Mouse (Mus musculus) naive thymus-derived CD4-positive, alpha-beta T cell, adult 5 months (primary cell): Measurements from ENCODE around the gene Olfr802. TPM values are rescaled to one million over a fixed set of nuclear protein-coding genes. Genes with fewer than 3 reads are reported as not detected.

Source experiments
- polyA plus RNA-seq: library from polyadenylated mRNA; unstranded; fragments of 100-300 nt; shearing (Covaris generic); gene quantifications from one replicate; pipeline ENCODE4 v1.2.1, GENCODE M21; 2017

The Olfr802 gene
- not detected for polyA plus RNA-seq

DNA sequence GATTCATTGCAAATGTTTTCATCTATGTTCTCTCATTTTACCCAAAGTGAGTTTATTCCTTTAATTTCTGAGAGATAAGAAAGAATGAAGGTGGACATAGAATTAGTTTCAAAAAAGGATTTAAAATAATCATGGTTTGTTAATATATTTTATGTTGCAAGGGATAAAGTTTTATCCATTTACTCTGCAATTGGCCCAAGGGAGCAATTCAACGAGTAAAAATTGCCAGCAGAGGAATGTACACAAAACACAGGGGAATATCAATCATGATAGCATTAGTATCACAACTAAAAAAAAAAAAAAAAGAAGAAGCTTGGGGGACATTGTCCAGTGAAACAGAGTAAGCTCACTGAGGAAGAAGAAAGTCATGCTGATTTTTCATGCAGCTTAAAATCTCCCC, at the start of gene Olfr802:
Gene Olfr802, minus strand, starts transcription at position 101 of the 400 bp plus-strand sequence.

DNA sequence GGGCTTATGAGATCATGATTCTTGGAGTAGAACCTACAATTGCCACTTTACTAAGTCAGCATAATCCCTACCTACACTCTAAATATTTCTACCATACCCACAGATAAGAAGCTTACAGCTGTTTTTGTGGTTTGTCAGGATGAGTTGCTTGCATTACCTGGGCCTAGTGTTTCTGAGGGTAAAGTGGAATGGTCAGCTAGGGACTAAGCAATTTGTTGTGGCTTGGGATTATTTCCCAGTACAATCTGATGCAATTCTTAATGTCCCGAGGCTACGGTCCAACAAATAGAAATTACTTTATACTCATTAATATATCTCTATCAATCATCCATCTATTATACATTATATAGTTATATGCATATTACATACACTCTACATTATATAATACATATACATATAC, 41.3 kb upstream of the Olfr802 start, which contains the start of gene Olfr805:
Gene Olfr805, minus strand, starts transcription at position 101 of the 400 bp plus-strand sequence.

DNA sequence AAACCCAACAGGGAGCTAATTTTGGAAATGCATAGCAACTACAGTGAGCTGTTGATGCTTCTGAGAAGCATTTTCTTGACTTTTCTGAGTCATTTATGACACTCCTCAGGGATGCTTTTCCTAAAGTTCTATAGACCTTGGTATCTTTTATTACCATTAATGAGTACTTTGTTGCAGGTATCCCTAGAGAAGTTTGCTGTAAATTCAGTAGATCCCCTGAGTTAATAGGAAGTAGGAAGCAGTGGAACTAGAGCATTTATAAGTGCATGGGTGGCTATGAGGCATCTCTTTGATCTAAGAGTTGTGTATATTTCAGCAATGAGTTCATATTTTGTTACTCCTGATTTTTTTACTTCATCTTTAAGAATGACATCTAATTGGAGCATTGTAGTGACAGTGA, 14.9 kb upstream of the Olfr802 start, which contains the start of gene Olfr804:
Gene Olfr804, plus strand, starts transcription at position 301 of the 400 bp plus-strand sequence.

DNA sequence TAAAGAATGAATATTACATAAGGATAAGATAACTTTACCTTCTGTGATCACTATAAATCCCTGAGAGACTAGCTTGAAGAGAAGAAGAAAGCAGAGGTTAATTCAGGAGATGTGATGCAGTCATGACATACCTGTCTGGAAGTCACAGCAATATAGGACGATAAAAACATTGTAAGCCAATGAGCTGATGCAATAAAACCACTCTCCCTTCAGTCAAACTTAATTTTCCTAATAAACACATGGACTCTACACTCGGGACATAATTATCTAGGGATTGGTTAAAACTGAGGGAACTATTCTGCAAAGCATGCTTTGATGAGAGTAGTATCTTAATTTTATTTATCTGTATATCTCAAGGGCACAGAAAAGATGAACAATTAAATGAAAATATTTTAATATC, 6.2 kb upstream of the Olfr802 start, which contains the start of gene Olfr803:
Gene Olfr803, minus strand, starts transcription at position 101 of the 400 bp plus-strand sequence.

DNA sequence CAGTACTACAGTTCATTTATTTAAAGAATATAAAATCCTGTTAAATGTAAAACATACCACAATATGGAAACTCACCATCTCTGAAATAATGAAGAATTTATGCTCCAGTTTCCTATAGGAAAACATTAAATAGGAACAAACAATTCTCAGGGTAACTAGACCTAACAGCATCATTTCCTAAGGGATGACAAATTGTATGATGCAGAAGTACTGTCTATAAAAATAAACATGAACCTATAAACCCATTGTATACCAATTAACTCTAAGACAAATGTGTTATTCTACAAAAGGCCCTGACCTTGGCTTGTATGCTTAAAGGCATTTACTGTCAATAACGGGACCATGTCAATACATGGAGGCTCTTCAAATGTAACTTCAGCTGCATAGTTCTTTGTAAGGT, 14.2 kb downstream of the Olfr802 start, which contains the start of gene Olfr801:
Gene Olfr801, minus strand, starts transcription at position 101 of the 400 bp plus-strand sequence.

DNA sequence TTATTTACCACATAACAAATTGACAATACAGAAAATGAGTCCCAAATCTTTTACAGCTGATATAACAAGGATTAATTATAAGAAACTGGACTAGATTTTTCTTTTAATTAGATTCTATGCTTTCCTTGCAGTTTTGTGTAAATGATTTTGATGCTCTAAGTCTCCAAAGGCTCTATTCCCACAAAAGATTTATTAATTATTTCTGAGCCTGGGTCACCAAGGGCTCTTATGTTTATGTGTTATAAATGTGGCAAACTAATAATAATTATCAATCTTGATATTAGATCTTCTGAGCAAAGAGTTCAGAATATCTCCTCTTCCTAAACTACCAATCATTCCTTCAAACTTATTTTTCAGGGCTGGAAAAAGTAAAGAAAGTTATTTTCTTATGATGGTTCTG, 30.6 kb downstream of the Olfr802 start, which contains the start of gene Olfr800:
Gene Olfr800, plus strand, starts transcription at position 301 of the 400 bp plus-strand sequence.

DNA sequence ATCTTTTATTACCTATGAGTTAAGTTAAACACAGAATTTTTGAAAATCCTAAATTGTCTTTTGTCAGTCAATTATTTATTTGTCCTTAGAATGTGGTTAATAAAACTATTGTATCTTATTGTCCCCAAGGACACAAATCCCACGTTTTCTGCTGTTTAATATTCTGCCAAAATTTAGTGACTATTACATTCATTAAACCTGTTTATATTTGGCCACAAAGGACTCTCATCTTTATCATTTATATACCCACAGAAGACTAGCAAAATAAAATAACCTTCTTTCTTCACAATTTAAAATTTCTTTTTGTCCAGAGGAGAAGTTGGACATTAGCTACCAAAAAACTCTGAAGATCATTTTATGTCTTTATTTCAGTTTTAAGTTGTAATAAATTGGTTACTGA, 50.8 kb downstream of the Olfr802 start, which contains the start of gene Olfr799:
Gene Olfr799, plus strand, starts transcription at position 301 of the 400 bp plus-strand sequence.

DNA sequence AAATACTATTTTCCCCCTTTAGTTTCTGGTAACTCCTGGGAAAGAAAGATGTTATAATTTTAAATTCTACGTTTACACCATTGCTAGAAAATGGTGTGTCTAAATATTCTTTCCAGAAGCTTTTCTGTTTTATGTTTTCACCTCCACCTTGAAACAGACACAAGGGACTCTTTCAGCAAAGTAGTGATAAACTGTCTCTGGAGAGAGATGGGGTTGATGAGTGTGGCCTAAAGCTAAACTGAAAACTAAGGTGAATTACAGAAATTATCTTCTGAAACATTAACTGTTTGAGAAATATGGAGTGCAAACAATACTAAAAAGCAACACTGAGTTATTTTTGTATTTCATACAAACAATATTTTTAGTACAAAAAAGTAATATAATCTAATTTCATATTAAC, 60.1 kb downstream of the Olfr802 start, which contains the start of gene Olfr798:
Gene Olfr798, minus strand, starts transcription at position 101 of the 400 bp plus-strand sequence.

Other genes starting within 250 kb of the Olfr802 start
- gene Olfr787, start 226.3 kb downstream of the Olfr802 start, polyA plus RNA-seq = 0.34 TPM
- not detected for gene Olfr788, start 217.2 kb downstream of the Olfr802 start, polyA plus RNA-seq
- not detected for gene Olfr789, start 203.4 kb downstream of the Olfr802 start, polyA plus RNA-seq
- gene Olfr790, start 189.7 kb downstream of the Olfr802 start, polyA plus RNA-seq = not detected
- gene Olfr791, start 166.4 kb downstream of the Olfr802 start, polyA plus RNA-seq = not detected
- not detected for gene Olfr792, start 149.0 kb downstream of the Olfr802 start, polyA plus RNA-seq
- not detected for gene Olfr794, start 120.5 kb downstream of the Olfr802 start, polyA plus RNA-seq
- gene Olfr796, start 75.6 kb downstream of the Olfr802 start, polyA plus RNA-seq = not detected
- gene Olfr798, start 60.2 kb downstream of the Olfr802 start, polyA plus RNA-seq = 0.16 TPM
- not detected for gene Olfr799, start 50.7 kb downstream of the Olfr802 start, polyA plus RNA-seq
- not detected for gene Olfr800, start 30.5 kb downstream of the Olfr802 start, polyA plus RNA-seq
- not detected for gene Olfr801, start 14.3 kb downstream of the Olfr802 start, polyA plus RNA-seq
- gene Olfr803, start 6.1 kb upstream of the Olfr802 start, polyA plus RNA-seq = not detected
- not detected for gene Olfr804, start 15.0 kb upstream of the Olfr802 start, polyA plus RNA-seq
- gene Olfr805, start 41.2 kb upstream of the Olfr802 start, polyA plus RNA-seq = not detected
- gene Olfr806, start 53.8 kb upstream of the Olfr802 start, polyA plus RNA-seq = not detected
- gene Olfr807, start 69.6 kb upstream of the Olfr802 start, polyA plus RNA-seq = not detected
- gene Olfr808, start 77.3 kb upstream of the Olfr802 start, polyA plus RNA-seq = not detected
- gene Olfr809, start 86.5 kb upstream of the Olfr802 start, polyA plus RNA-seq = not detected
- gene Olfr810, start 106.7 kb upstream of the Olfr802 start, polyA plus RNA-seq = not detected
- not detected for gene Olfr811, start 116.2 kb upstream of the Olfr802 start, polyA plus RNA-seq
- 0.56 TPM for gene Olfr812, start 157.9 kb upstream of the Olfr802 start, polyA plus RNA-seq
- not detected for gene Olfr813, start 167.2 kb upstream of the Olfr802 start, polyA plus RNA-seq
- 0.09 TPM for gene Olfr814, start 191.7 kb upstream of the Olfr802 start, polyA plus RNA-seq
- gene Olfr815, start 217.7 kb upstream of the Olfr802 start, polyA plus RNA-seq = not detected
- gene Olfr816, start 227.4 kb upstream of the Olfr802 start, polyA plus RNA-seq = 0.34 TPM